Mouse (Mus musculus): ENCODE data around the gene 9130008F23Rik. TPM values are rescaled to one million over a fixed set of nuclear protein-coding genes. Genes with fewer than 3 reads are reported as not detected.
A peak's percentile ranks its signal among the peaks of the same experiment; 100 is the strongest.

The 9130008F23Rik gene
- total RNA-seq, 2 experiments from 2014 or later, result 0.16 TPM; not detected in 1

DNA sequence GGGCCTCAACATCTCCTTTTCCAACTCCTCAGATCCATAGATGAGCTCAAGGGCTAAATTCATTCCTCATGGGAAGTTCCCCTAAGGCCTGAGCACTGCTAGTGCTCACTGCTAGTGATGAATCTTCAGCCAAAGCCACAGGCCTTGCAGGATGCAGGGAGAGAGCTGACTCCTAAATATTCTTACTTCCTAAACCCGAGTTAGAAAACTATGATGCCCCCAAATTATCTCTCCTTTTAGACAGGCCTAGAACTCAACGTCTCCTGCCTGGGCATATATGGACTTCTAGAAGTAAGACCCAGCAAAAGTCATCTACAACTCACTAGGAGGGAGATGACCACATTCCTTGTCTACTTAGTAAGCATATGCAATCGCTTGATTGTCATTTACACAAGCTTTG lies 2.6 kb downstream of the 9130008F23Rik start:
- no peak overlapping the region for H3K27ac ChIP-seq
- intact Hi-C loops (cut with DNase I), result no loop called here
- no peak overlapping the region for H3K4me3 ChIP-seq
- no peak for TF ChIP-seq CTCF (IDR thresholded peaks at IDR 0.05)
- no peak for DNase-seq (ENCODE audit: extremely low spot score in 1 of 2, low spot score in 2 of 2)

DNA sequence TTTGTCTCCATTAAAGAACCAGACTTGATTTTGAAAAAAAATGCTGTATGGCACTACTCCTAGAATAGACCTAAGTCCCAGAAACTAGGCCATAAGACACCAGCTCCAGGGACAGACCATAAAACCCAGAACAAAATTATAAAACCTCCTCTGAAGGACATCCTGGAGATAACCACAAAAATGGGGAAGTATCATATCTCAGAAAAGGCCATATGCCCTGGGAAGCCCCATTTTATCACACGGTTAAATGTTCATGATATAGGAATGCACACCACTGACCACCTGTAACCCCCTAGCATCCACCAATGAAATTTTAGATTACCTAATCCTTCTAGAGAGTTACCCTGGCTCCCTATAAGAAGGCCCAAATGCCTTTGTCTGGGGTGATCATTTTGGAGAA lies 4.8 kb downstream of the 9130008F23Rik start:
- TF ChIP-seq CTCF (IDR thresholded peaks at IDR 0.05), result no peak
- Histone ChIP-seq H3K4me3 (no peak overlapping the region), H3K27ac (no peak overlapping the region)
- intact Hi-C loops (cut with DNase I), result no loop called here
- DNase-seq (ENCODE audit: extremely low spot score in 1 of 2, low spot score in 2 of 2), result no peak

DNA sequence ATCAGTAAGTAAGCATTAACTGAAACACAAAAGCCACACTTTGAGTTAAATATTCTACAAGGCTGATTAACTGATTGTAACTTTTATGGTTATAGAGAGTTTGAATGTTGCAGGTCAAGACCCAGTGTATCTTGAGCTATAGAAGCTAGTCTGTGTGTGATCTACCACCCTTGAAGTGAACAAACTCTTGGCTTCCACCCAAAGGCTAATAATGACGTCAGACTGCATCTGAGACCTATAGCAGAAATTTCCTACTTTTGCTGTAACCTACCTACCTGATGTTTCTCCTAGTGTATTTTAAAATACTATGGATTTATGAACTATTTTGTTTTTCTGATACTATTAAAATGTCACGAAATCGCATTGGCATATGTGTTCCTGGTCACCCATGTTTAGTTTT lies 5.7 kb downstream of the 9130008F23Rik start:
- intact Hi-C loops (cut with DNase I), result no loop called here
- TF ChIP-seq CTCF (IDR thresholded peaks at IDR 0.05), result no peak
- H3K4me3 ChIP-seq, result no peak overlapping the region
- H3K27ac ChIP-seq, result no peak overlapping the region
- DNase-seq (ENCODE audit: extremely low spot score in 1 of 2, low spot score in 2 of 2), result no peak

- intact Hi-C loops (cut with DNase I), result no loop called here
- Histone ChIP-seq H3K27ac (no peak overlapping the region), H3K4me3 (no peak overlapping the region)
- no peak for TF ChIP-seq CTCF (IDR thresholded peaks at IDR 0.05)
- DNase-seq (ENCODE audit: extremely low spot score in 1 of 2, low spot score in 2 of 2), result no peak
Observed at GRCm38 (mm10) chr17:40873582-40874011, 6.8 kb downstream of the 9130008F23Rik start.

DNA sequence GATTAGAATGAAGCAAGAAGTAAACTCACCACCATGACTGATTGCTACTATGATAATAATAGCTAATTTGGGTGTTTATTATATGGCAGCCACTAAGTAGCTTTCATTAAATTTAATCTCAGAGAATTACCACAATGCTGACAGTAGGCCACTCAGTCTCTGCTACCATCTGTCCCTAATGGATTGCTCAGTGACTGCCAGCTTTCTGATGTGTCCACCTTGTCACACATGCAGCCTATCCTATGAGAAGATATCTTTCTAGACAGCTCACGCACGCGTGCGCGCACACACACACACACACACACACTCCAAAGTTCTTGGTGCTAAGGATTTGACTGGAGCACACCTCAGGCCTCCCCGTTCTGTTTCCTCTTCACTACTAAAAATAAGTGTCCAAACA lies 7.7 kb downstream of the 9130008F23Rik start:
- intact Hi-C loops (cut with DNase I), result no loop called here
- no peak for DNase-seq (ENCODE audit: extremely low spot score in 1 of 2, low spot score in 2 of 2)
- Histone ChIP-seq H3K4me3 (no peak overlapping the region), H3K27ac (no peak overlapping the region)
- no peak for TF ChIP-seq CTCF (IDR thresholded peaks at IDR 0.05)

DNA sequence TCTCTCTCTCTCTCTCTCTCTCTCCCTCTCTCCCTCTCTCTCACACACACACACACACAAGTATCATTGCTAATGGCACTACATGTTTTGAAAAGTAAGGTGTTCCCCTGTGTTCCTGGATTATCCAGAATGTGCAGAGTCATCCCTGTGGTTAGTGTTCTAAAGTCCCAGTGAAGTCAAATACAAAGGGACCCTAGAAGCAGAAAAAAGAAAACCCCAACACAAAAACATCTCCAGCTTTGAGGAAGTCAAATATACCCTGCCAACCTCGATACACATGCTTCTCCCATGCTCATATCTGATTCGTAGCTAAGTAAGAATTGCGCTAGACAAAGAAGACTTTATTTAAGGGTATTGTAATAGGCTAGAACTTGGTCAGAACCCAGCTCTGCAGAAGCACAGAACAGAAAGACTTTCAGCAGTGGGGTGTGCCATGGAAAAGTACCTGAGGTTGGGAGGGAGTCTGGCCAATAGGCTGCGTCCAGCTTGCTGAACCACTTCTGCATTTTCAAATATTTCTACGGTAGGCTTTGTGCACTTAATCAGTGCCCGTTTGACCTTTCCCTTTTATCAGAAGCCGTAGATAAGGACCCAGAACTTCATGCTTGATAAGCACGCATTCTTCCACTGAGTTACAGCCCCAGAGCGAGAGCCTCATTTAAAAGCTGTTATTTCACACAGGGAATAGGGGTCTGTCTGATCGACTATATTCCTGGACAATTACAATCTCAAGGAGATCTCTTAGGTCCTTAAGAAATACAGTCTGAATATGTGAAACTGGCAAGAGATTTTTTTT lies 11.2 kb downstream of the 9130008F23Rik start:
- intact Hi-C loops (cut with DNase I), result no loop called here
- no peak overlapping the region for H3K27ac ChIP-seq
- no peak overlapping the region for H3K4me3 ChIP-seq
- no peak for TF ChIP-seq CTCF (IDR thresholded peaks at IDR 0.05)
- DNase-seq (ENCODE audit: extremely low spot score in 1 of 2, low spot score in 2 of 2), result no peak

- no peak for TF ChIP-seq CTCF (IDR thresholded peaks at IDR 0.05)
- intact Hi-C loops (cut with DNase I), result no loop called here
- H3K27ac ChIP-seq, result no peak overlapping the region
- DNase-seq (ENCODE audit: extremely low spot score in 1 of 2, low spot score in 2 of 2), result no peak
- H3K4me3 ChIP-seq, result no peak overlapping the region
Observed at GRCm38 (mm10) chr17:40855065-40855464, 25.3 kb downstream of the 9130008F23Rik start.

DNA sequence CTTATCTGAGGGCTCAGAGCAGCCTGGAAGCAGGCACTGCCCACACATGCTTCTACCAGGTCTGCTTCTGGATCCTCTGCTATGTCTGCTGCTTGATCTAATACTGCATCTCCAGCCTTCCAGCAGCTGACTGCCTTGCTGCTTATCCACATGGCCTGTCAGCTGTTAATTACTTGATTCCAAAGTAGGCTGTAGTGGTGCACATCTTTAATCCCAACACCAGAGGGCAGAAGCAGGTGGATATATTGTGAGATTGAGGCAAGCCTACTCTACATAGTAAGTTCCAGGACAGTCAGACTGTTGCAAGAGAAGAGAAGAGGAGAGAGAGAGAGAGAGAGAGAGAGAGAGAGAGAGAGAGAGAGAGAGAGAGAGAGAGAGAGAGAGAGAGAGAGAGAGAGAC lies 43.1 kb downstream of the 9130008F23Rik start:
- Histone ChIP-seq H3K27ac (no peak overlapping the region), H3K4me3 (no peak overlapping the region)
- intact Hi-C loops (cut with DNase I), result no loop called here
- no peak for DNase-seq (ENCODE audit: extremely low spot score in 1 of 2, low spot score in 2 of 2)
- TF ChIP-seq CTCF (IDR thresholded peaks at IDR 0.05), result peak; percentile 33

DNA sequence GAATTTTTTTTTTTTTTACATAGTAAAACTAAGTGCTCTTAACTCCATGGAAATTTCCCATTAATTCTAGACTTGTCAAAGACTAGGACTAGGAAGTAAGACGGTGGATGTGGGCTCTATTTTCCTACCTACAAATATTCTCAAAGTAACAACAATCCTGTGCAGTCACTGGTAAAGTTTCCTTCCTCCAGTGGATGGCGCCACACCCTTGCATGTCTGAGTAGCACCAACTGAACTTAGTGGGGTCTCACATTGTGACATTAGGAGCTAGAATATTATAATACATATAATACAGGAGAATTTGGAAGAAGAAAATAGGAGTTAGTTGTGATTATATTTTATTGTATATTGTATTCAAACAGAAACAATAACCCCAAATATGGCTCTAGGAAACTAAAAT lies 48.5 kb downstream of the 9130008F23Rik start:
- intact Hi-C loops (cut with DNase I), result no loop called here
- DNase-seq (ENCODE audit: extremely low spot score in 1 of 2, low spot score in 2 of 2), result no peak
- no peak; the same call in none of the 2 replicates for TF ChIP-seq CTCF (IDR thresholded peaks at IDR 0.05)
- Histone ChIP-seq H3K27ac (no peak overlapping the region), H3K4me3 (no peak overlapping the region)

Other genes starting within 250 kb of the 9130008F23Rik start
- gene Esp3, start 248.5 kb downstream of the 9130008F23Rik start, total RNA-seq (2021), result not detected
- gene Esp1, start 153.4 kb downstream of the 9130008F23Rik start, total RNA-seq (2021), result not detected
- not detected for gene Crisp2, start 73.6 kb downstream of the 9130008F23Rik start, total RNA-seq (2021)
- gene Rhag, start 69.4 kb downstream of the 9130008F23Rik start, total RNA-seq (2021), result not detected
- gene Glyatl3, start 33.8 kb upstream of the 9130008F23Rik start, total RNA-seq (2021), result not detected
- 10 to 100 TPM; 36.8 to 37.4 TPM for gene Mut, start 54.1 kb upstream of the 9130008F23Rik start, total RNA-seq (2021)
- 1 to 10 TPM; 3.3 to 4.1 TPM for gene Cenpq, start 54.5 kb upstream of the 9130008F23Rik start, total RNA-seq (2021)